21 mouse cellular contexts compared by ENCODE assay signal in genomic region chr17:45954824-45955223, GRCm38 (mm10).
DNase-seq lines count a peak whose midpoint lies in the region; ATAC-seq and TF ChIP-seq lines count a peak whose summit lies in the region.
"Had no signal": no experiment of that assay in that cellular context is flagged by ENCODE, and none has a peak within 500 bp of the region (broad histone marks: within the 10 kb centered on the region; RNA-seq: fewer than 3 reads in every experiment).

No protein-coding gene starts in this region.

- no peaks in the 10 kb centered on the region for H3K36me3 ChIP-seq in stomach, postnatal 0 days (ENCODE audit: control insufficient read depth, insufficient read depth, low read length)
- H3K36me3 ChIP-seq: embryonic facial prominence, embryonic 10.5 days; embryonic facial prominence, embryonic 12.5 days; forebrain, embryonic 15.5 days; G1E had no signal

- no peak overlapping the region for H3K4me3 ChIP-seq in stomach, postnatal 0 days (ENCODE audit: low read depth, low read length)
- H3K4me3 ChIP-seq: embryonic facial prominence, embryonic 10.5 days; embryonic facial prominence, embryonic 12.5 days; forebrain, embryonic 13.5 days; forebrain, embryonic 15.5 days had no signal

- no peak for TF ChIP-seq EP300 in stomach, postnatal 0 days (optimal IDR thresholded peaks at IDR 0.05)

- H3K9ac ChIP-seq in stomach, postnatal 0 days (ENCODE audit: low read length), result no peak overlapping the region
- H3K9ac ChIP-seq: embryonic facial prominence, embryonic 12.5 days; forebrain, embryonic 13.5 days; forebrain, embryonic 15.5 days; forebrain, postnatal 0 days had no signal

- TF ChIP-seq CTCF in stomach, postnatal 0 days (IDR thresholded peaks at IDR 0.05; ENCODE audit: low read depth), result no peak

- no peak overlapping the region for H3K4me2 ChIP-seq in stomach, postnatal 0 days (replicated peaks; ENCODE audit: low read depth)
- H3K4me2 ChIP-seq: embryonic facial prominence, embryonic 12.5 days; forebrain, embryonic 13.5 days; forebrain, embryonic 15.5 days had no signal

- peak; percentile 30 for DNase-seq in adrenal gland, adult 2 months
- DNase-seq in adrenal gland, adult 18-20 months (ENCODE audit: low spot score in 2 of 2), result no peak
- DNase-seq in adrenal gland, postnatal 36 days, result peak; percentile 34 to 54
- no peak for DNase-seq in adrenal gland, adult 8-10 months
- DNase-seq in 3T3-L1 (ENCODE audit: low read depth, low spot score), result peak; percentile 17
- no peak for DNase-seq in stomach, postnatal 0 days (ENCODE audit: low spot score)
- DNase-seq: B cell, adult 2 months; cerebellum, adult 11-12 months; cerebellum, adult 2 months; cerebellum, adult 9-10 months; cerebellum, postnatal 10 days; cerebellum, postnatal 25 days; forebrain, postnatal 0 days had no signal

- no peaks in the 10 kb centered on the region for H3K27me3 ChIP-seq in stomach, postnatal 0 days (ENCODE audit: control insufficient read depth, insufficient read depth, low read length)
- H3K27me3 ChIP-seq: forebrain, embryonic 13.5 days; forebrain, embryonic 15.5 days; Patski had no signal

- no peaks in the 10 kb centered on the region for H3K9me3 ChIP-seq in stomach, postnatal 0 days (ENCODE audit: control insufficient read depth, low read length)
- H3K9me3 ChIP-seq: embryonic facial prominence, embryonic 10.5 days; embryonic facial prominence, embryonic 12.5 days; forebrain, embryonic 13.5 days; forebrain, embryonic 15.5 days; G1E had no signal

- H3K27ac ChIP-seq in stomach, postnatal 0 days (replicated peaks), result no peak overlapping the region
- H3K27ac ChIP-seq: embryonic facial prominence, embryonic 12.5 days; forebrain, embryonic 13.5 days; forebrain, embryonic 15.5 days had no signal

- no peak for ATAC-seq in stomach, postnatal 0 days (ENCODE audit: low FRiP score, low TSS enrichment)
- ATAC-seq: activated CD4-positive, CD25-positive, alpha-beta regulatory T cell, adult 4 months; CD4-positive, CD25-positive, alpha-beta regulatory T cell, adult 4 months; forebrain, embryonic 13.5 days; forebrain, embryonic 15.5 days; forebrain, postnatal 0 days; Patski had no signal

- WGBS in stomach, postnatal 0 days, result 74% methylated on average over 7 of the region's 7 CpGs

- H3K4me1 ChIP-seq in stomach, postnatal 0 days (replicated peaks; ENCODE audit: control insufficient read depth, insufficient read depth), result no peaks in the 10 kb centered on the region
- H3K4me1 ChIP-seq: forebrain, embryonic 13.5 days; forebrain, embryonic 15.5 days had no signal

Comparison
In these comparisons a context has a peak if more than half of its experiments do, and no peak if none do; other contexts are left out.
1. DNase-seq: peak in adrenal gland, adult 2 months (single experiment), adrenal gland, postnatal 36 days (2 of 2) and 3T3-L1 (single experiment); none in adrenal gland, adult 18-20 months (0 of 2), adrenal gland, adult 8-10 months (single experiment) and stomach, postnatal 0 days (single experiment).